Mouse (Mus musculus): ENCODE measurements around the gene Setd1a. TPM values are rescaled to one million over a fixed set of nuclear protein-coding genes. Genes with fewer than 3 reads are reported as not detected.
"Not testable (repeated sequence)": the region's sequence is repeated elsewhere in the genome, so short reads cannot be mapped to it uniquely, and the experiment has no call there.

Setd1a gene
- polyA plus RNA-seq, 1 experiment from 2014 or later = 23.7 TPM

DNA sequence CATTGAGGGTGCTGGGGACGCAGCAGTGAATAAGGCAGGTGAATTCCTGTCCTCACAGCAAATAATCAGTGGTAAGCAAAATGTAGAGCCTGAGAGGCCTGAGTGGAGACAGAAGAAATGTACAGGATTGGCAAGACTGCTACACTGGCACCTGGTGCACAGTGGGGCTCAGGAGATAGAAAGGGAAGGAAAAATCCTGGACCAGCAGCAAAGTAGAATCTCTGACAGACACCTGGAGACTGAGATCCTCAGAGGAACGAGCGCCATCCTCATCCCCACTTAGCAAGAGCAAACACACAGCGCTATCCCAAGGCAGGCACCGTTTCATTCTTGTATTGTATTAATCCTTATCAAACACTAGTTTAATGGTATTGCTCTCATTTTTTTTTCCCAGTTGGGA lies 61.0 kb downstream of the Setd1a start:
- H3K36me3 ChIP-seq = no peaks in the 10 kb centered on the region
- H3K4me3 ChIP-seq = no peak overlapping the region
- WGBS = 83% methylated on average over 5 of the region's 5 CpGs
- H3K4me1 ChIP-seq = peaks cover 8% of the 10 kb centered on the region
- no peak for DNase-seq (ENCODE audit: low spot score)
- no peaks in the 10 kb centered on the region for H3K9me3 ChIP-seq
- H3K27ac ChIP-seq = no peak overlapping the region
- H3K27me3 ChIP-seq (ENCODE audit: insufficient read depth, poor library complexity, severe bottlenecking) = no peaks in the 10 kb centered on the region

DNA sequence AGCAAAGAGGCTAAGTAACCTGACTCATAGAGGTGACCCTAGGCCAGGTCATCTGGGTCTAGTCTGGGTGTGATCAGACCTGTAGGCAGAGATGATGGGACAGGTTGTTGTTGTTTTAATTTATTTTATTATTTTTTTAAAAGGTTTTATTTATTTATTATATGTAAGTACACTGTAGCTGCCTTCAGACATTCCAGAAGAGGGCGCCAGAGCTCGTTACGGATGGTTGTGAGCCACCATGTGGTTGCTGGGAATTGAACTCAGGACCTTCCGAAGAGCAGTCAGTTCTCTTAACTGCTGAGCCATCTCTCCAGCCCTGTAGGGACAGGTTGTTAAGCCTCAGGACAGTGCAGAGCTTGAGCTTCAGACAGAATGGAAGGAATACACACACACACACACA lies 61.4 kb downstream of the Setd1a start:
- H3K27ac ChIP-seq; DNase-seq (ENCODE audit: low spot score); H3K36me3 ChIP-seq; H3K4me3 ChIP-seq; H3K27me3 ChIP-seq (ENCODE audit: insufficient read depth, poor library complexity, severe bottlenecking); H3K9me3 ChIP-seq: not testable (repeated sequence)
- peaks cover 12% of the 10 kb centered on the region for H3K4me1 ChIP-seq
- 69% methylated on average over 4 of the region's 4 CpGs for WGBS

DNA sequence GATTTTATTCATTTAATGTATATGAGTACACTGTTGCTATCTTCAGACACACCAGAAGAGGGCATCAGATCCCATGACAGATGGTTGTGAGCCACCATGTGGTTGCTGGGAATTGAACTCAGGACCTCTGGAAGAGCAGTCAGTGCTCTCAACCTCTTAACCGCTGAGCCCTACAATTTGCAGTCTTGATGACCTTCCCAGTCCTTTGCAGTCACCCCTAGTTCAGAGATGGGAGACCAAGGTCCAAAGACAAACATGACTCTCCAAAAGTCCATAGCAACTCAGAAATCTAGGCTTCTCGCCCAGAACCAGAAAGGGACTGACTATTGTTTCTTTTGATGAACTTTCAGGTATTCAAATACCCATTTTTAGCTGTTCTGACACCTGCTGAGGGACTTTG lies 63.6 kb downstream of the Setd1a start:
- peaks cover 19% of the 10 kb centered on the region for H3K36me3 ChIP-seq
- not testable (repeated sequence) for DNase-seq (ENCODE audit: low spot score); H3K4me3 ChIP-seq; H3K9me3 ChIP-seq; H3K27ac ChIP-seq; H3K27me3 ChIP-seq (ENCODE audit: insufficient read depth, poor library complexity, severe bottlenecking)
- 68% methylated on average over 2 of the region's 2 CpGs for WGBS
- H3K4me1 ChIP-seq = peaks cover 14% of the 10 kb centered on the region

DNA sequence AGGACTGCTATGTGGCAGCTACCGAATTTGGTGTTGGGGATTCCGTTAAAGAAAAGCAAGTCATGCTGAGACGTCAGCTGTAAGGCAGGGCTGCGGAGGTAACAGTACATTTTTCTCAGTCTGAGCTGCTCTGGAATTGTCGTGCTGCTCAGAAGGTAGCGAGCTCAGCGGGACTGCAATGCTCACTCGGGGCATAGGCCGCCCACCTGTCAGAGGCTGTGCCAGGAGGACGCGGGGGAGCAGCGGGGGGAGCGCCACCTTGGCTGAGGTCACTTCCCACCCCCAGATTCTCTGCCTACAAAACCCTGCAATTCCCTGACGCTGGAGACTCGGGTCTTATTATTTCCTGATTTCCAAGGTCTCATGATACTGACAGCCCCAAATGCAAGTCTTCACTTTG lies 64.4 kb downstream of the Setd1a start:
- peaks cover 14% of the 10 kb centered on the region for H3K4me1 ChIP-seq
- H3K9me3 ChIP-seq = no peaks in the 10 kb centered on the region
- peak overlapping the region; percentile 81 for H3K4me3 ChIP-seq
- H3K36me3 ChIP-seq = peaks cover 25% of the 10 kb centered on the region
- DNase-seq (ENCODE audit: low spot score) = peak; percentile 83
- no peaks in the 10 kb centered on the region for H3K27me3 ChIP-seq (ENCODE audit: insufficient read depth, poor library complexity, severe bottlenecking)
- 5% methylated on average over 15 of the region's 15 CpGs for WGBS
- H3K27ac ChIP-seq = peak overlapping the region; percentile 93

DNA sequence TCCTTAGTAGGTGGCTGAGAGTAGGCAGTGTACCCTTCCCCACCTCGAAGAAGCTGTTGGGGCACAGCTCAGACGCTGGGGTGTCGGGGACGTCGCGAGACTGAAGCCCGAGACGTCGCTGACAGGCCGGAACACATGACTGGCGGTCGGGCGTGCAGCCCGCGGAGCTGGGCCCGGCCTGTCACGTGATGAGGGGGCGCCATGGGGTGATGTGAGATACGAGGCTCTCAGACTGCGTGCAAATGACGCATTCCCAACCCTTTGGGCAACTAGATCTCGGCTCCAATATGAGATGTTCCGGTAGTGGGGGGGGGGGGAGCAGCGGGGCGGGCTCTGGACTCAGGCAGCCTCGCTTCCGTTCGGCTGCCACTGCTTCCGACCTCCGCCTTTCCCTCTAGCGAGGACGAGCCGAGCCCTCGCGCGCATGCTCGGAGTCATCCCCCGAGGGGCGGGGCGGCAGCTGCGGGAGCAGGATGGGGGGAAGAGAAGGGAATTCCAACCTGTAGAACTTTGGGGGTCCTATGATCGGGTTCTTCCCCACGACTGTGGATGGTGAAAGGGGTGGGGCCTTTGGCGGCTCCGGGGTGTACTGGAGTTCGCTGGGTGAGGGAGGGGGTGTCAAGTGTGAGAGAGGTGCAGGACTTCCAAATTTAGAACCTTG lies 65.0 kb downstream of the Setd1a start:
- Histone ChIP-seq H3K4me3 (peak overlapping the region; percentile 81), H3K36me3 (peaks cover 31% of the 10 kb centered on the region), H3K27ac (peak overlapping the region; percentile 93), H3K9me3 (no peaks in the 10 kb centered on the region), H3K27me3 (ENCODE audit: insufficient read depth, poor library complexity, severe bottlenecking) (no peaks in the 10 kb centered on the region), H3K4me1 (peaks cover 14% of the 10 kb centered on the region)
- under 1% methylated on average over 46 of the region's 46 CpGs for WGBS
- peak; percentile 96 for DNase-seq (ENCODE audit: low spot score)

DNA sequence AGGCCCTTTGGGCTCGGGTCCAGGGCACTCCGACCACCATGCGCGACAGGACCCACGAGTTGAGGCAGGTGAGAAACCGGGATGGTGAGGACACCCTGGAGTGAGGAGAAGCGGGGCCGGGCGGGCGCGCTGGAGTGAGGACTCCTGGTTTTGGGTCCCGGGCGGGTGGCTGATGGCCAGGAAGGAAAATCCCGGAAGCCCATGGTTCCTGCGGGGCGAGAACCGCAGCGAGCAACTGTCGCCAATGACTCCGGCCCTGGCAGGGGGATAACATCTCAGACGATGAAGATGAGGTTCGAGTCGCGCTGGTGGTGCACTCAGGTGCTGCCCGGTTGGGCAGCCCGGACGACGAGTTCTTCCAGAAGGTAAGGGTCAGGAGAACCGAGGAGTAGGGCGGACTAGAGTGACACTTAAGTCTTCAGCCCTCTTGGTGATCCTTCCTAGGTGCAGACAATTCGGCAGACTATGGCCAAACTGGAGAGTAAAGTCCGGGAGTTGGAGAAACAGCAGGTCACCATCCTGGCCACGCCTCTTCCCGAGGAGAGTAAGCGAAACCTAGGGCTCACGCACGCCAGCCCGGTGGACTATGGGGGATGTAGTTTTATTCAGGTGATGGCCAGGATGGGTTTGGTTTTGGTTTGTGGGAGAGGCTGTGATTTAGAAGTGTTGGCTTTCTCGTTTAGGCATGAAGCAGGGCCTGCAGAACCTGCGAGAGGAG lies 65.7 kb downstream of the Setd1a start:
- H3K9me3 ChIP-seq = no peaks in the 10 kb centered on the region
- H3K27me3 ChIP-seq (ENCODE audit: insufficient read depth, poor library complexity, severe bottlenecking) = no peaks in the 10 kb centered on the region
- DNase-seq (ENCODE audit: low spot score) = peak; percentile 94
- peak overlapping the region; percentile 93 for H3K27ac ChIP-seq
- H3K4me1 ChIP-seq = peaks cover 14% of the 10 kb centered on the region
- peaks cover 38% of the 10 kb centered on the region for H3K36me3 ChIP-seq
- WGBS = under 1% methylated on average over 40 of the region's 40 CpGs
- H3K4me3 ChIP-seq = peak overlapping the region; percentile 81

Other genes starting within 250 kb of the Setd1a start
- gene Tmem265, start 215.3 kb upstream of the Setd1a start, polyA plus RNA-seq (2016; fragmentation: Nextera tagmentation; extraction: Ambion mirVana) = 4.7 and 5.2 TPM in 2 replicates
- gene Phkg2, start 203.3 kb upstream of the Setd1a start, polyA plus RNA-seq (2016; fragmentation: Nextera tagmentation; extraction: Ambion mirVana) = 44.2 and 46.6 TPM in 2 replicates
- gene Ccdc189, start 188.1 kb upstream of the Setd1a start, polyA plus RNA-seq (2016; fragmentation: Nextera tagmentation; extraction: Ambion mirVana) = 9.5 and 10.2 TPM in 2 replicates
- gene Rnf40, start 187.9 kb upstream of the Setd1a start, polyA plus RNA-seq (2016; fragmentation: Nextera tagmentation; extraction: Ambion mirVana) = 37.5 and 46.3 TPM in 2 replicates
- 13.0 and 13.8 TPM in 2 replicates for gene Zfp629, start 160.9 kb upstream of the Setd1a start, polyA plus RNA-seq (2016; fragmentation: Nextera tagmentation; extraction: Ambion mirVana)
- gene Bcl7c, start 67.7 kb upstream of the Setd1a start, polyA plus RNA-seq (2016; fragmentation: Nextera tagmentation; extraction: Ambion mirVana) = 32.3 and 59.4 TPM in 2 replicates
- gene Ctf1, start 63.9 kb upstream of the Setd1a start, polyA plus RNA-seq (2016; fragmentation: Nextera tagmentation; extraction: Ambion mirVana) = 3.4 and 6.5 TPM in 2 replicates
- gene Ctf2, start 44.5 kb upstream of the Setd1a start, polyA plus RNA-seq (2016; fragmentation: Nextera tagmentation; extraction: Ambion mirVana) = 0.26 TPM in 1 of 2 replicates, not detected in the other
- 3.4 and 4.8 TPM in 2 replicates for gene Fbxl19, start 32.1 kb upstream of the Setd1a start, polyA plus RNA-seq (2016; fragmentation: Nextera tagmentation; extraction: Ambion mirVana)
- 12.9 and 19.8 TPM in 2 replicates for gene Orai3, start 6.9 kb upstream of the Setd1a start, polyA plus RNA-seq (2016; fragmentation: Nextera tagmentation; extraction: Ambion mirVana)
- not detected in 2 replicates for gene Gm49388, start 8.9 kb downstream of the Setd1a start, polyA plus RNA-seq (2016; fragmentation: Nextera tagmentation; extraction: Ambion mirVana)
- gene Hsd3b7, start 23.9 kb downstream of the Setd1a start, polyA plus RNA-seq (2016; fragmentation: Nextera tagmentation; extraction: Ambion mirVana) = 14.9 and 17.1 TPM in 2 replicates
- 32.4 and 36.3 TPM in 2 replicates for gene Stx4a, start 47.6 kb downstream of the Setd1a start, polyA plus RNA-seq (2016; fragmentation: Nextera tagmentation; extraction: Ambion mirVana)
- gene Stx1b, start 47.9 kb downstream of the Setd1a start, polyA plus RNA-seq (2016; fragmentation: Nextera tagmentation; extraction: Ambion mirVana) = 1.1 and 3.2 TPM in 2 replicates
- 10.6 and 11.7 TPM in 2 replicates for gene Zfp646, start 99.6 kb downstream of the Setd1a start, polyA plus RNA-seq (2016; fragmentation: Nextera tagmentation; extraction: Ambion mirVana)
- 15.7 and 21.7 TPM in 2 replicates for gene Zfp668, start 100.2 kb downstream of the Setd1a start, polyA plus RNA-seq (2016; fragmentation: Nextera tagmentation; extraction: Ambion mirVana)
- 1.2 and 1.9 TPM in 2 replicates for gene Prss53, start 114.3 kb downstream of the Setd1a start, polyA plus RNA-seq (2016; fragmentation: Nextera tagmentation; extraction: Ambion mirVana)
- not detected in 2 replicates for gene Gm21974, start 118.8 kb downstream of the Setd1a start, polyA plus RNA-seq (2016; fragmentation: Nextera tagmentation; extraction: Ambion mirVana)
- gene Vkorc1, start 118.9 kb downstream of the Setd1a start, polyA plus RNA-seq (2016; fragmentation: Nextera tagmentation; extraction: Ambion mirVana) = 81.7 and 89.4 TPM in 2 replicates
- 143 and 176 TPM in 2 replicates for gene Bckdk, start 127.4 kb downstream of the Setd1a start, polyA plus RNA-seq (2016; fragmentation: Nextera tagmentation; extraction: Ambion mirVana)
- gene Kat8, start 135.8 kb downstream of the Setd1a start, polyA plus RNA-seq (2016; fragmentation: Nextera tagmentation; extraction: Ambion mirVana) = 31.0 and 39.7 TPM in 2 replicates
- gene Prss8, start 153.4 kb downstream of the Setd1a start, polyA plus RNA-seq (2016; fragmentation: Nextera tagmentation; extraction: Ambion mirVana) = 2.3 and 8.9 TPM in 2 replicates
- 10.9 and 13.0 TPM in 2 replicates for gene Prss36, start 170.1 kb downstream of the Setd1a start, polyA plus RNA-seq (2016; fragmentation: Nextera tagmentation; extraction: Ambion mirVana)
- gene Fus, start 190.8 kb downstream of the Setd1a start, polyA plus RNA-seq (2016; fragmentation: Nextera tagmentation; extraction: Ambion mirVana) = 280 and 362 TPM in 2 replicates
- 27.8 and 35.5 TPM in 2 replicates for gene Pycard, start 217.2 kb downstream of the Setd1a start, polyA plus RNA-seq (2016; fragmentation: Nextera tagmentation; extraction: Ambion mirVana)
- gene Trim72, start 227.3 kb downstream of the Setd1a start, polyA plus RNA-seq (2016; fragmentation: Nextera tagmentation; extraction: Ambion mirVana) = 0.40 and 1.2 TPM in 2 replicates